Mouse (Mus musculus) embryonic fibroblast, embryonic 13.5 days (primary cell): Measurements from ENCODE around the gene Pbx3. TPM values are rescaled to one million over a fixed set of nuclear protein-coding genes. Genes with fewer than 3 reads are reported as not detected.

Experiments
- H3K27ac ChIP-seq: 2 replicates; pipeline ENCODE4 v1.5.1; 2012; ENCODE audit warnings: low read length, control low read depth, inconsistent platforms; ENCODE audit not compliant: insufficient read depth
- H3K4me1 ChIP-seq: 2 replicates; pipeline ENCODE4 v1.6.1; 2011; ENCODE audit warnings: low read length; ENCODE audit not compliant: control insufficient read depth, insufficient read depth
- H3K4me3 ChIP-seq: 2 replicates; pipeline ENCODE4 v1.5.1; 2011; ENCODE audit warnings: mild to moderate bottlenecking, control low read depth, low read length; ENCODE audit not compliant: insufficient read depth
- CTCF ChIP-seq: IDR thresholded peaks from 2 replicates; pipeline ENCODE4 v1.5.1; 2011; ENCODE audit warnings: mild to moderate bottlenecking, control low read depth, low read length, moderate library complexity, borderline replicate concordance; ENCODE audit not compliant: insufficient read depth
- POLR2A ChIP-seq: IDR thresholded peaks from 2 replicates; pipeline ENCODE4 v1.6.1; 2011; ENCODE audit warnings: low read depth, mild to moderate bottlenecking, control low read depth, low read length, moderate library complexity
- polyA plus RNA-seq: library from polyadenylated mRNA; stranded (reverse); fragments of >200 nt; gene quantifications from 2 replicates; pipeline ENCODE4 v1.2.4, GENCODE M21; 2011; ENCODE audit warnings: low read depth; ENCODE audit not compliant: missing spikeins, insufficient read length

Gene Pbx3
- polyA plus RNA-seq, 1 experiment = 48.0 TPM

- Histone ChIP-seq H3K4me1 (no peaks in the 10 kb centered on the region; the same call in 1 of the 2 replicates), H3K27ac (no peak overlapping the region), H3K4me3 (no peak overlapping the region)
- TF ChIP-seq POLR2A = no peak
- no peak for TF ChIP-seq CTCF
These were observed 178.8 kb downstream of the Pbx3 start for GRCm38 (mm10) chr2:34193870-34194820.

- Histone ChIP-seq H3K4me1 (no peaks in the 10 kb centered on the region; the same call in 1 of the 2 replicates), H3K27ac (no peak overlapping the region), H3K4me3 (no peak overlapping the region)
- no peak for TF ChIP-seq CTCF
- TF ChIP-seq POLR2A = no peak
These were observed 179.7 kb downstream of the Pbx3 start for GRCm38 (mm10) chr2:34193276-34193675.

DNA sequence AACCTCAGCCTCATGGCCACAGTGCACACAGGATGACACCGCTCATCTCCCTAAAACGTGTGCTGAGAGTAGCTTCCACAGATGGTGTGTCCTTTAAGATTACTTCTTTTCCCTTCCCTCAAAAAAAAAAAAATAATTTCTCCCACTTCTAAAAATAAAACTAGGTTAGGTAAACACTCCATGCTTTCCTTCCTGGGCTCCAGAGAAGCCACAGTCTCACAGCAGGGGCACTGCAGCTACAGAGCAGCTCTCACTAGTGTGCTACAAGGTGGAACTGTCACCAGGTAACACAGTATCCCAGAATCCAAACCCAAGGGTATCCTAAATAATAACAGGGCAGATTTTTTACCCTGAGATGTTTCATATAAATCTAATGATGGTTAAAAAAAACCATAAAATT is 185.6 kb downstream of the Pbx3 start:
- Histone ChIP-seq H3K4me1 (no peaks in the 10 kb centered on the region), H3K4me3 (no peak overlapping the region), H3K27ac (no peak overlapping the region)
- TF ChIP-seq CTCF (no peak), POLR2A (no peak)

DNA sequence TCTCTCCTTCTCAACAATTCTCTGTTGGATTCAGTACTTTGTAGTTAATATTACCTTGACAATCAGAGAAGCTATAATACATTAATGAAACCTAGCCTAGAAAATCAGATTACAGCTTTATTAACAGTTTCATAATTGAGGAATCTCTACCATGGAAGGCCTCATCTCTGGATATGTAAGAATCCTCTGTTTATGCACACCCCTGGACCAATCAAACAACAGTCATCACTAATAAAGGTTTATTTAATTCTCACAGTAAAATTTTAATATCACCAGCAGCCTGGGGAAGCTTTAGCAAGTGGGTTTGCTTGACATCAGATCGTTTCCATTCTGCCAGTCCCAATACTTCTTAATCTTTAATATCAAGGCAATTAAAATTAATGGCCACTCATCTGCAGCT is 191.3 kb downstream of the Pbx3 start:
- no peak for TF ChIP-seq POLR2A
- TF ChIP-seq CTCF = no peak
- Histone ChIP-seq H3K4me3 (no peak overlapping the region), H3K4me1 (no peaks in the 10 kb centered on the region), H3K27ac (no peak overlapping the region)

GRCm38 (mm10) chr2:34179299-34179698 is 193.6 kb downstream of the Pbx3 start:
- H3K4me3 ChIP-seq = no peak overlapping the region
- H3K4me1 ChIP-seq = no peaks in the 10 kb centered on the region; the same call in 1 of the 2 replicates
- no peak overlapping the region for H3K27ac ChIP-seq
- TF ChIP-seq CTCF (no peak), POLR2A (no peak)

GRCm38 (mm10) chr2:34178653-34179052 is 194.3 kb downstream of the Pbx3 start:
- TF ChIP-seq CTCF = no peak
- no peak for TF ChIP-seq POLR2A
- Histone ChIP-seq H3K27ac (no peak overlapping the region), H3K4me1 (no peaks in the 10 kb centered on the region; the same call in 1 of the 2 replicates), H3K4me3 (no peak overlapping the region)

GRCm38 (mm10) chr2:34170424-34170823 is 202.5 kb downstream of the Pbx3 start:
- no peak overlapping the region for H3K4me3 ChIP-seq
- H3K27ac ChIP-seq = no peak overlapping the region
- H3K4me1 ChIP-seq = no peaks in the 10 kb centered on the region
- TF ChIP-seq CTCF (no peak), POLR2A (no peak)

DNA sequence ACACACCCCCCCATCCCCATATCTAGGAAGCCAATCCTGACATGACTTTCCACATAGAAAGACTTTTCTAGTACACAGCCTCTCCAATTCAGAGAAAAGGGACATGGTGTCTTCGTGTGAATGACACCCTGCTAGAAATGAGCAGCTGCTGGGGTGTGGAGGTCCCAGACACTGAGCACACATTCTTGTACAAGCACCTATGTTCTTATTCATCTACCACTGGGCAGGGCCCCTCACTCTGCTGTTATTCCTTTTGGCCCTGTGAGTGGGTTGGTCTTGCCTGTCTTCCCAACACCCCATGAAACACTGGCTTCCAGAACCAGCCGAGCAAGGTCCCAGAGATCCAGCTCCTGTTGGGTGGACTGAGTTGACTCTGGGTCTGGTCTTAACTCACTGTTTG is 203.3 kb downstream of the Pbx3 start:
- no peak for TF ChIP-seq CTCF
- TF ChIP-seq POLR2A = no peak
- Histone ChIP-seq H3K4me1 (no peaks in the 10 kb centered on the region), H3K4me3 (no peak overlapping the region), H3K27ac (no peak overlapping the region)

- Histone ChIP-seq H3K27ac (no peak overlapping the region), H3K4me3 (no peak overlapping the region), H3K4me1 (no peaks in the 10 kb centered on the region)
- no peak for TF ChIP-seq POLR2A
- TF ChIP-seq CTCF = no peak
These were observed 204.8 kb downstream of the Pbx3 start for GRCm38 (mm10) chr2:34168191-34168590.

DNA sequence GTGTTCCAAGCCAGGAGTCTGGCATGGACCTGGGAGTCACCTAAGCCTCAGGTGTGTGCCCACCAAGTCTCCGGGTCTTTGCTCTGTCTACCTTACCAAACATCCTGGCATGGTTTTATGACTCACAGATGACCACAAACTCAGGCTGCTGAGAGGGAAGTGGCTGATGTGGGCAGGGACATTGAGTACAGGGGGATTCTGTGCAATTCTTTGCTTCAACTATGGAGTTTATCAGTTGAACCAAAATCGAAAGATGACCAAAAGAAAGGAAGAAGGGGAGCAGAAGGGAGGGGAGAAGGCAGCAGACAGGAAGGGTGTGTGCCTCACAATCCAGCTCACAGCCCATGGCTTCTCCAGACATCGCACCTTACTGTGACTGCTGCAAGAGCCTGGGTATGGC is 210.5 kb downstream of the Pbx3 start:
- TF ChIP-seq CTCF (no peak), POLR2A (no peak)
- no peaks in the 10 kb centered on the region for H3K4me1 ChIP-seq

More for the DNA sequence above, 210.5 kb downstream of the Pbx3 start:
- no peak overlapping the region for H3K4me3 ChIP-seq
- no peak overlapping the region for H3K27ac ChIP-seq
